Mouse (Mus musculus) neutrophil, adult 5-6 weeks (primary cell): ENCODE measurements around the gene Prkch. TPM values are rescaled to one million over a fixed set of nuclear protein-coding genes. Genes with fewer than 3 reads are reported as not detected.

Experiments used
- ATAC-seq: fragments of 151-379, 151-347 bp; 2 replicates; pipeline ENCODE4 v1.8.0; 2017; ENCODE audit warnings: mild to moderate bottlenecking, moderate TSS enrichment; ENCODE audit not compliant: insufficient number of reproducible peaks, poor library complexity, low FRiP score, severe bottlenecking; ENCODE audit errors: extremely low read depth
- total RNA-seq: library from RNA; stranded (forward); fragments of 200-1000 nt; gene quantifications from 2 replicates; pipeline ENCODE4 v1.2.3, GENCODE M21; 2017

The Prkch gene
- total RNA-seq, 1 experiment from 2014 or later, result 24.1 TPM

DNA sequence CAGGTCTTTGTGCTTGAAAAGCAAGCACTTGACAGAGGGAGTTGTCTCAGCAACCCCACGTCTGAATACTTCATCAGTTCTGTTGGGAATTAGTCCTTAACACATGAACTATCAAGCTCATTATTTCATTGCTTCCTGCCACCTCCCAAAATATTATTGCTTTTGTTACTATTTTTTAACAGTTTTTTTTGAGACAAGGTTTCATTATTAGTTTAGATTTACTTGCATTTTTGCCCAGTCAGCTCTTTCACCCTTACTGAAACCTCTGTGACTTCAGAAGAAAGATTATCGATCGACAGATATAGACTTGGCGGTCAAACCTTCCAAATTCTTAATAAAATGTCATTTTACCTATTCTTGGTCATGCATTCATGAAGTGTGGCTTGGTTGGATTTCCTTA lies 219.3 kb downstream of the Prkch start:
- no peak for ATAC-seq

DNA sequence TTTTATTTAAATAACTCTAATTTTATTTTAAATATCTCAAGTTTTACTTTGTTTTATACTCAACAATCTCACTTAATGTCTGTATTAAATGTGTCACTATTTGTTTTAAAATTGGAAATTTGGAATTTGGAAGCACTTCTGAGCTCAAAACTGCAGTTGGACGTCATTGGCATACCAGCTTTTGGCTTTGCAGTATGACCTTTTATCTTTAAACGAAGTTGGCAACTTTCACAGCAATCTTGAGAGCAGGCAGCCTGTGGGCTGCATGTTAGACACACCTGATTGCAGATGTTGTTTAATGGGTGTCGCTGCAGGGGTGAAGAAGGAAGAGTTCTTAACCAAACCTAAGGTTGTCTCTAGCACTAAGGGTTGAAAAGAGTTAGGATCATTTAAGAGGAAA lies 220.9 kb downstream of the Prkch start:
- no peak for ATAC-seq

- ATAC-seq, result no peak
These were observed 221.4 kb downstream of the Prkch start for GRCm38 (mm10) chr12:73806003-73806402.

DNA sequence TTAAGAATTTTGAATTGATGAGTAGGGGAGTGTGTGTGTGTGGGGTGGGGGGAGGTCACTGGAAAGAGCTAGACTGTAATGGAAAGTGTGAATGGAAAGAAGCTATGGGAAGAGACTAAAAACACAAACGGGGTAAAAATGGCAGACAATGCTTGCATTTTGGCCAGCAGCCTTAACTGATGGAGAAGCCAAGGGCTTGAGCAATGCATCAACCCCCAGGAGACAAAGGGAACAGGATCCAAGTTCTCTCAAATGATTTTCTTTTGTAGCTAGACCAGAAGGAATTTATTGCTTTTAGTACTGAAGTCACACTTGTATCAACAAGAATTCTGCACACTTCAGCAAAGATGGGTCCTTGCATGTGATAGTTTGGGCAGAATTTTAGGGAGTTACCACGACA lies 222.6 kb downstream of the Prkch start:
- ATAC-seq, result no peak

DNA sequence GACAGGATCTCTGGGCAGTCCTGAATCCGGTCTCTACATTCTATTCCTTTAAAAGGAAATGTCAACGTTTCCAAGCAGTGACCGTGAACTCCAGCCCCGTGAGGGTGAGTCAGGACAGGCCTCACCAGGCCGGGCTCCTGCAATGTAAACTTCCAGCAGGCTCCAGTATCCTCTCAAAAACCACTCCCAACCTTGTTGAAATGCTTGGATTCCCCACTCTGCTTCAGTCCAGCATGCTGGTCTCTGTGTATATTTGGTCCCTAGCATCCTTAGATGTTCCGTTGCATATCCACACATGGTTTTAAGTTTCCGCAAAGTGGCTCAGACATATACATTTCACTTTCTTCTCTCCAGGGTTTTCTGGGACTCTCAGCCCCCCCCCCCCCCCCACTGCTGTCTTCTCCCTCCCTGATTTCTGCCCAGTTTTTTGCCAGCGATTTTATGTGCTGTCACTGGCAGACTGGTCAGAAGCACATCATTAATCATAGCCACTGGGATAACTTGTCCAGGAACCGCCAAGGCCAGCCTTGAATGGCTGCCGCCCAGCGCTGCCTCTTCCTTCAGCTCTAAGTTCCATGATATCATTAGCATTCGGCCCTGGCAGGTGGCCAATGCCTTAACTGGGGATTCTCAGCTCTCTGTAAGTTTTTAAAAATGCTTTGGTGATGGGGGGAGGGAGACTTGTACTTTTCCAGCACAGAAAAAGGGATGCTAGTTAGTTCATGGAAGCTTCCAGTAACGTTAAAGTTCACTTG lies 225.6 kb downstream of the Prkch start:
- ATAC-seq, result no peak

GRCm38 (mm10) chr12:73810903-73811302 lies 226.3 kb downstream of the Prkch start:
- no peak for ATAC-seq

DNA sequence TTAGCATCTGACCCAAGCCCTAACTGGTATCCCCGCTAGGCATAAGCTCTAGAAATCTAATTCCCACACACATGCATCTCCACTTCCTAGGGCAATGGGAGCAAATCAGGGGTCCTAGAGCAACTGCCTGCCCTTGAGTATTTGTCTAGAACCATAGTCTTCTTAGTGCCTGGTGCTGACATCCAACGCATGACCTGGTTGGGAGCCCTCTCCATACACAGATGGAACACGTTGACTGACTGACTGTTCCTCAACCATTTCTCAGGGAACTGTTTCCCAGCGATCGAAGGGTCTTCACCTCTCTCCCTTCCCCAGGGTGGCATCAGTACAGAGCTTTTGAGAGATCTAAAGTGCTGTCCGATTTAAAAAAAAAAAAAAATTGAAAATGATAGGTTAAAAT lies 227.6 kb downstream of the Prkch start:
- no peak for ATAC-seq

GRCm38 (mm10) chr12:73813016-73813900 lies 228.7 kb downstream of the Prkch start:
- ATAC-seq, result no peak

- no peak for ATAC-seq
These were observed 229.6 kb downstream of the Prkch start for GRCm38 (mm10) chr12:73814056-73814735.

DNA sequence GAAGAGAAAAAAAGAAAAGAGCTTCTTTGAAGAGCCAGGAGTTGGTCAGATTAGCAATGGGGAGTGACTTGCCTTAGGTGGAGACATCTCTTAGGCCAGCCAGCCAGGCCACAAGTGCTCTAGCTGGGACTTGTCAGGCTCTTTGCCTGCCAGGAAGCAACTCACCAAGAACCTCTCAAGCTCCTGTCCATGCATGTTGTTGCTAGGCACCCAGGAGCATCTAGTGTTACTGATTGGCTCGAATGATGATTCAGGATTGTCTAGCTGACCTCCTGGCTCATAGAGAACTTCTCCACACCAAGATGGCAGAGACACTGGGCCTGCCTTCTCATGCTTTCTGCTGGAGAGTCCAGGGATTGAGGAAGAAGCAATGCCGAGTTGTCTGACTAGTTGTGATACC lies 230.3 kb downstream of the Prkch start:
- no peak for ATAC-seq

GRCm38 (mm10) chr12:73815463-73815862 lies 230.9 kb downstream of the Prkch start:
- ATAC-seq, result no peak

GRCm38 (mm10) chr12:73815892-73816291 lies 231.3 kb downstream of the Prkch start:
- no peak for ATAC-seq

DNA sequence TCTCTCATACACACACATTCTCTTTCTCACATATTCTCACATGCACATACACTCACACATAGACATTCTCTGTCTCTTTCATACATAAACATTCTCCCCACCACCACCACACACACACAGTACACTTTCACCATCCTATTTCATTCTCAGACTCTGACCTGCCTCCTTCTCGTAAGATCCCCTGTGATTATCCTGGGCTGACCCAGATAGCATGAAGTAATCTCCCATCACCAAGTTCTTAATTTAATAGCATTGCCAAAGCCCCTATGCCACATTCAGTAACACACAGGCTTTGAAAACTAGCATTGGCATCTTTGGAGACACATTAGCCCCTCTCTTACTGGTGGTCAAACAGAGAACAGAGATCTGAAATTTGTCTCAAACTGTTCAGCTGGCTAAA lies 232.3 kb downstream of the Prkch start:
- no peak for ATAC-seq

- ATAC-seq, result no peak
These were observed 234.2 kb downstream of the Prkch start for GRCm38 (mm10) chr12:73818801-73819200.

GRCm38 (mm10) chr12:73821176-73821575 lies 236.6 kb downstream of the Prkch start:
- ATAC-seq, result no peak

DNA sequence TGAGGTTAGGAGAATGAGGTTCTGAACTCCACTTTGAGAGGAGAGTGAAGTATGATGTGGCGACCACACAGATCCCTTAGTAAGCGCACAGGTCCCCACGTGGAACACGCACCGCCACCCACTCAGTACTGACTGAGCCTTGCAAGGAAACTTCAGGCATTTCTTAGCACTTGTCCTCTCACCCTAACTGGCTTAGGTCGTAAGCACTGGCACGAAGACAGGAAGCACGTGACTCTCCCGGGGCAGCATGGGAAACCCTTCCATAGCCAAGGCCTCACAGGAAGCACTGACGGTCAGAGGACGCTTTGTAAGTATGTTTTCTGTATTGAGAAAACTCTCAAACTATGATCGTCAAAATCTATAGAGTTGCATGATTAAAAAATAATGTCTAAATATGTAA lies 237.7 kb downstream of the Prkch start:
- no peak for ATAC-seq

GRCm38 (mm10) chr12:73824828-73825227 lies 240.2 kb downstream of the Prkch start:
- ATAC-seq, result no peak
